Mouse (Mus musculus) midbrain, embryonic 13.5 days (tissue): ENCODE measurements around the gene Cir1. TPM values are rescaled to one million over a fixed set of nuclear protein-coding genes. Genes with fewer than 3 reads are reported as not detected.

Experiments used
- ATAC-seq: fragments of 200-750 bp; cut with Nextera tagmentation; 2 replicates; pipeline ENCODE4 v1.8.0; 2017; ENCODE audit warnings: mild to moderate bottlenecking, moderate TSS enrichment, moderate library complexity
- H3K27ac ChIP-seq: fragments of 300-500 bp; sonication (generic); 2 replicates; pipeline ENCODE4 v1.5.1; 2015; ENCODE audit warnings: inconsistent platforms, mild to moderate bottlenecking, moderate library complexity
- H3K27me3 ChIP-seq: fragments of 300-500 bp; sonication (generic); 2 replicates; pipeline ENCODE4 v1.6.1; 2015; ENCODE audit warnings: mild to moderate bottlenecking, inconsistent platforms
- H3K36me3 ChIP-seq: fragments of 300-500 bp; sonication (generic); 2 replicates; pipeline ENCODE4 v1.6.1; 2015; ENCODE audit warnings: mild to moderate bottlenecking, inconsistent platforms
- H3K4me1 ChIP-seq: fragments of 300-500 bp; sonication (generic); replicated peaks from 2 replicates; pipeline ENCODE4 v1.6.1; 2015; ENCODE audit warnings: inconsistent platforms
- H3K4me2 ChIP-seq: fragments of 300-500 bp; sonication (generic); replicated peaks from 2 replicates; pipeline ENCODE4 v1.6.1; 2015; ENCODE audit warnings: moderate library complexity, mild to moderate bottlenecking, inconsistent platforms
- H3K4me3 ChIP-seq: fragments of 300-500 bp; sonication (generic); replicated peaks from 2 replicates; pipeline ENCODE4 v1.5.1; 2015; ENCODE audit warnings: mild to moderate bottlenecking, inconsistent platforms
- H3K9ac ChIP-seq: fragments of 300-500 bp; sonication (generic); replicated peaks from 2 replicates; pipeline ENCODE4 v1.6.1; 2015; ENCODE audit warnings: mild to moderate bottlenecking, inconsistent platforms
- H3K9me3 ChIP-seq: fragments of 300-500 bp; sonication (generic); 2 replicates; pipeline ENCODE4 v1.6.1; 2016; ENCODE audit warnings: mild to moderate bottlenecking, inconsistent platforms
- WGBS: fragments of 180-500 bp; shearing (Covaris S2); methylation state at CpG from one replicate; pipeline ENCODE4 v1.1.7; 2015; 5-methylcytosine and 5-hydroxymethylcytosine counted together
- polyA plus RNA-seq: library from polyadenylated mRNA; unstranded; fragments of >200 nt; fragmentation: Nextera tagmentation; extraction: Ambion mirVana; gene quantifications from 2 replicates; pipeline ENCODE4 v1.2.1, GENCODE M21; 2015

Cir1 gene
- 34.0 and 34.8 TPM in 2 replicates for polyA plus RNA-seq

GRCm38 (mm10) chr2:73312152-73313116, at the start of gene Cir1, which contains the start of gene Scrn3:
Gene Cir1 (minus strand): TSS chr2:73312701.
Gene Scrn3 (plus strand): TSS chr2:73312601.
- H3K9ac ChIP-seq = peak within 1 kb of the TSS; percentile 75
- H3K27me3 ChIP-seq = no peaks in the 10 kb centered on the region
- peaks cover 16% of the 10 kb centered on the region for H3K4me1 ChIP-seq
- H3K9me3 ChIP-seq = no peaks in the 10 kb centered on the region
- peak; percentile 98 for ATAC-seq
- peak within 1 kb of the TSS; percentile 96 for H3K4me2 ChIP-seq
- peak within 1 kb of the TSS; percentile 51 for H3K27ac ChIP-seq
- peak within 1 kb of the TSS; percentile 73 for H3K4me3 ChIP-seq
- H3K36me3 ChIP-seq = peaks cover 21% of the 10 kb centered on the region
- WGBS = under 1% methylated on average over 64 of the region's 64 CpGs

DNA sequence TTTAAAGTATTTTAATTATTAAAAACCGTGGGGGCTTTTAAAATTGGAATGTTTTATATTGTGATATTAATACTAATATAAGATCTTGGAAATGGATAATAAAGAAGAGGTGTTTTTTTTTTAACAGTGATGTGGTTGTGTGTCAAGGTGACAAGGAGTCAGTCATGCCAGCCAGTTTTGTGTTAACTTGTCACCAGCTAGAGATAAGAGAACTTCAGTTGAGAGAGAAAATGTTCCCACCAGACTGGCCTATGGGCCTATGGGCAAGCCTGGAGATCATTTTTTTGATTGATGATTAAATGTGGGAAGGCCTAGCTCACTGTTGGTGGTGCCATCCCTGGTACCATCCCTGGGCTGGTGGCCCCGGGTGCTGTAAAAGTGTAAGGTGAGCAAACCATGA, 48.0 kb upstream of the Cir1 start:
- H3K27me3 ChIP-seq = no peaks in the 10 kb centered on the region
- no peaks in the 10 kb centered on the region for H3K4me1 ChIP-seq
- no peak overlapping the region for H3K27ac ChIP-seq
- no peak overlapping the region for H3K4me3 ChIP-seq
- H3K9me3 ChIP-seq = no peaks in the 10 kb centered on the region
- no peak overlapping the region for H3K4me2 ChIP-seq
- H3K9ac ChIP-seq = no peak overlapping the region
- no peak for ATAC-seq
- H3K36me3 ChIP-seq = peaks cover 22% of the 10 kb centered on the region
- WGBS = 87% methylated on average over 2 of the region's 2 CpGs

GRCm38 (mm10) chr2:73359941-73360340, 47.4 kb upstream of the Cir1 start:
- H3K27me3 ChIP-seq = no peaks in the 10 kb centered on the region
- no peak overlapping the region for H3K4me3 ChIP-seq
- H3K9ac ChIP-seq = no peak overlapping the region
- H3K27ac ChIP-seq = no peak overlapping the region
- peaks cover 22% of the 10 kb centered on the region for H3K36me3 ChIP-seq
- no peaks in the 10 kb centered on the region for H3K9me3 ChIP-seq
- ATAC-seq = no peak
- H3K4me2 ChIP-seq = no peak overlapping the region
- 94% methylated on average over 5 of the region's 5 CpGs for WGBS
- no peaks in the 10 kb centered on the region for H3K4me1 ChIP-seq

DNA sequence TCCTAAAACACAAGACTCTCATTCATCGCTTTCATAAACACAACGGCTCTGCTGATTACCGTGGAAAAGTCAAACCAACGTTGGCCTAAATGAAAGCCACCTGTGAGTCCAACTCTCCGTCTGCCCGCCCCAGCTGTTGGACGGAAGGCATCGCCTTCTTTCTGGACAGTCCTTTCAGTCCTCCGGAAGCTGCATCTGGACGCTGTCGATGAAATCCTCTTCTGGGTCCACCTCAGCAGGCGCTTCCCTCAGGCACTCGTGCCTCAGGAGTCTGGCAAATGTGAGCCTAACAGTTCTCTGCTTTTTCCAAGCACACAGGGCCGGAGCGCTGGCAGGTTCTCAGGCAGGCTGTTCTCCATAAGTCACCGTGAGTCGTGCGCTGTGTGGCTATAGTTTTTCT, 44.5 kb upstream of the Cir1 start:
- H3K9me3 ChIP-seq = no peaks in the 10 kb centered on the region
- no peak overlapping the region for H3K9ac ChIP-seq
- ATAC-seq = no peak
- WGBS = 86% methylated on average over 18 of the region's 18 CpGs
- no peak overlapping the region for H3K4me2 ChIP-seq
- H3K4me1 ChIP-seq = peaks cover 3% of the 10 kb centered on the region; the same call in 1 of the 2 replicates
- no peaks in the 10 kb centered on the region for H3K27me3 ChIP-seq
- no peak overlapping the region for H3K4me3 ChIP-seq
- peaks cover 13% of the 10 kb centered on the region; the same call in 1 of the 2 replicates for H3K36me3 ChIP-seq
- H3K27ac ChIP-seq = no peak overlapping the region

GRCm38 (mm10) chr2:73351927-73352374, 39.5 kb upstream of the Cir1 start:
- Histone ChIP-seq H3K9ac (peak overlapping the region; percentile 28; the same call in 1 of the 2 replicates), H3K27ac (no peak overlapping the region), H3K4me3 (no peak overlapping the region), H3K4me2 (no peak overlapping the region), H3K36me3 (peaks cover 7% of the 10 kb centered on the region; the same call in 1 of the 2 replicates), H3K9me3 (no peaks in the 10 kb centered on the region), H3K4me1 (peaks cover 11% of the 10 kb centered on the region), H3K27me3 (no peaks in the 10 kb centered on the region)
- WGBS = 35% methylated on average over 7 of the region's 7 CpGs
- ATAC-seq = no peak

- H3K4me2 ChIP-seq = no peak overlapping the region
- no peaks in the 10 kb centered on the region for H3K27me3 ChIP-seq
- H3K4me3 ChIP-seq = no peak overlapping the region
- H3K36me3 ChIP-seq = peaks cover 2% of the 10 kb centered on the region; the same call in 1 of the 2 replicates
- H3K27ac ChIP-seq = no peak overlapping the region
- WGBS = 50% methylated on average over 5 of the region's 5 CpGs
- H3K9ac ChIP-seq = no peak overlapping the region
- H3K9me3 ChIP-seq = no peaks in the 10 kb centered on the region
- peaks cover 15% of the 10 kb centered on the region for H3K4me1 ChIP-seq
- ATAC-seq = no peak
Measured at GRCm38 (mm10) chr2:73351496-73351895, 39.0 kb upstream of the Cir1 start.

DNA sequence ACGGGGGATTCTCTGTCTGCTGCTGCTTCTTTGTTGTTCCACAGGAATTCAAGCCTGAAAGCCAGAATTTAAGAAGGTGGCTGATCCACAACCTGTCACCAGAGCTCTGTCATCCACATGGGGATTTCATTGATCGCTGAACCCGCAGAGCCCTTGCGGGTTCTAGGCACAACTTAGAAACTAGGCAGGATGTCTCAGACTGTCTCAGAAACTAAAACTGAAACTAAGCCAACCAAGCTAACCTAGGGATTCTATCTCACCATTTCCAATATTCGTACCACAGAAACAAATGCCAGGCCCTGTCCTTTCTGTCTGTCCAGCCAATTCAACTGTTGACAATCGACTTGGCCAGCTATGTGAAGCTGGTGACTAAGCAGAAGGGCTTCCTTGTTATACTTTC, 35.7 kb upstream of the Cir1 start:
- peaks cover 15% of the 10 kb centered on the region for H3K4me1 ChIP-seq
- no peak for ATAC-seq
- WGBS = 85% methylated on average over 6 of the region's 6 CpGs
- no peaks in the 10 kb centered on the region for H3K9me3 ChIP-seq
- no peak overlapping the region for H3K9ac ChIP-seq
- H3K36me3 ChIP-seq = no peaks in the 10 kb centered on the region
- no peaks in the 10 kb centered on the region for H3K27me3 ChIP-seq
- no peak overlapping the region for H3K4me2 ChIP-seq
- H3K4me3 ChIP-seq = no peak overlapping the region
- 0 out of 2 replicates have a peak overlapping the region, but pooled peaks have one; percentile 51 for H3K27ac ChIP-seq

DNA sequence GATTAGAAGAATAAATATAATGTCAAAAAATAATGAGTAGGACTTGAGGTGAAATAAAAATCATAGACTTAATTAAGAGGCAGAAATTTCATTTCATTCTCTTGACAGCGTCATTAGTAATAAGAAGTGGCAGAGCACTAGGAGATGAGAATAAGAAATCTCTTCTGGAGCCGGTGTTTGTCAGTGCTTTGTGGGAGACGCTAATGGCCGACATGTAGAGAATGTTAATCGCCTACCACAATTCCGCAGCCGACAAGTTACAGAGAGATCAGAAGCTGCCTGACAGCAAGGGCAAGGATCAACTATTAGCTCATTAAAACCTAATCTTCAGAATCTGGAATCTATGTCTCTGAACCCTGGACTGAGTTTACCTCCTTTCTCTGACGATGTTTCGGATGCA, 35.3 kb upstream of the Cir1 start:
- 53% methylated on average over 9 of the region's 9 CpGs for WGBS
- H3K27ac ChIP-seq = peak overlapping the region; percentile 51; the same call in 1 of the 2 replicates
- H3K4me2 ChIP-seq = no peak overlapping the region
- H3K27me3 ChIP-seq = no peaks in the 10 kb centered on the region
- no peaks in the 10 kb centered on the region for H3K36me3 ChIP-seq
- no peak overlapping the region for H3K4me3 ChIP-seq
- H3K9me3 ChIP-seq = no peaks in the 10 kb centered on the region
- H3K9ac ChIP-seq = no peak overlapping the region
- H3K4me1 ChIP-seq = peaks cover 15% of the 10 kb centered on the region
- no peak for ATAC-seq

DNA sequence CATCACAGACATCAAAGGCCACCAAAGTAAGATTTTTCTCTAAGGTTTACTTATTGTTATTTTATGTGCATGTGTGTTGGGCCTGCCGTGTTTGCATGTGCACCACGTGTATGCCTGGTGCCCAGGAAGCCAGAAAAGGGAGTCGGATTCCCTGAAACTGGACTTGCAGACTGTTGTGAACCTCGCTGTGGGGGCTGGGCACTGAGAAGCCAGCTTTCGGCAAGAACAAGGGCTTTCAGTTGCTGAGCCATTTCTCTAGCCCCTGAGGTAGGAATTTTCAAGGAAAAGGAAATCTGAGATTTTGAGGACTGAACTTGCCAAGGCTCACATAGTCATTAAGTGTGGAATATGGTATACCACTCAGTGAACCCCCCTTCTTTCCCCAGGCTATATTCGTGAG, 34.6 kb upstream of the Cir1 start:
- WGBS = 72% methylated on average over 6 of the region's 6 CpGs
- Histone ChIP-seq H3K9ac (no peak overlapping the region), H3K4me2 (no peak overlapping the region), H3K27ac (peak overlapping the region; percentile 58), H3K9me3 (no peaks in the 10 kb centered on the region), H3K4me3 (no peak overlapping the region), H3K4me1 (peaks cover 14% of the 10 kb centered on the region), H3K27me3 (no peaks in the 10 kb centered on the region), H3K36me3 (no peaks in the 10 kb centered on the region)
- ATAC-seq = no peak

GRCm38 (mm10) chr2:73346345-73347086, 34.0 kb upstream of the Cir1 start:
- H3K4me2 ChIP-seq = no peak overlapping the region
- H3K9me3 ChIP-seq = no peaks in the 10 kb centered on the region
- no peaks in the 10 kb centered on the region for H3K27me3 ChIP-seq
- no peak overlapping the region for H3K4me3 ChIP-seq
- peak; percentile 60; the same call in 1 of the 2 replicates for ATAC-seq
- no peaks in the 10 kb centered on the region for H3K36me3 ChIP-seq
- 62% methylated on average over 13 of the region's 13 CpGs for WGBS
- H3K4me1 ChIP-seq = peaks cover 9% of the 10 kb centered on the region
- peak overlapping the region; percentile 58 for H3K27ac ChIP-seq
- no peak overlapping the region for H3K9ac ChIP-seq

DNA sequence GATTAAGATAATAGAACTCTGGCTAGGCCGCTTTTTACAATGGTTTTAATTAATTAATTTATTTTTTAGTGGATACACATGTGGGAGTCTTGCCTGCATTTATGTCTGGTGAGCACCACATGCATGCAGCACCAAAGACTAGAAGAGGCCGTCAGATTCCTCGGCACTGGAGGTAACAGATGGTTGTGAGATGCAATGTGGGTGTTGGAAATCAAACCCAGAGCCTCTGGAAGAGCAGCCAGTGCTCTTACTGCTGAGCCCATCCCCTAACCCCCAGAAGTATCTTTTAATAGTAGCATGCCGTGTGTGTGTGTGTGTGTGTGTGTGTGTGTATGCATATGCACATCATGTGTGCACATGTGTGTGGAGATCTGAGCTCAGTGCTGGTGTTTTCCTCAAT, 32.7 kb upstream of the Cir1 start:
- Histone ChIP-seq H3K27me3 (no peaks in the 10 kb centered on the region), H3K4me2 (no peak overlapping the region), H3K4me3 (no peak overlapping the region), H3K27ac (no peak overlapping the region), H3K36me3 (no peaks in the 10 kb centered on the region), H3K9ac (no peak overlapping the region), H3K4me1 (peaks cover 8% of the 10 kb centered on the region), H3K9me3 (no peaks in the 10 kb centered on the region)
- ATAC-seq = no peak
- 90% methylated on average over 4 of the region's 4 CpGs for WGBS

DNA sequence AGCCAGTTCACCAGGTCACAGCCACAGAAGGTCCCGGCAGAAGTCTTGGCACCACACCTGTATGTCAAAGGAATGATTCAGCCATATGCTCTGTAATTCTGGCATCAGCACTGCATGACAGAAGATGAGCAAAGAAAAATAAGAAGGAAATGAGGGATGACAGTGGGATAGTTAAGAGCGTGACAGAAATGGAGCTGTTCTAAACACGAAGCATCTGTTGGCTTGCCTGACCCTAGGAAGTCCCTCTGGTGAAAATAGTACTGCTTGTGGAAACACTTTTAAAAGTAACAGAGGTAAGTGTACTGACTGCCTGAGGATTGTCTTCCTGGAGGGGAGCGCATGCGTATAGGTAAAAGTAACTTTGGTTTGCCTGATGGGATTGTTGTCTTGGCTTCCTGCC, 31.2 kb upstream of the Cir1 start:
- no peak overlapping the region for H3K27ac ChIP-seq
- H3K27me3 ChIP-seq = no peaks in the 10 kb centered on the region
- H3K4me3 ChIP-seq = no peak overlapping the region
- ATAC-seq = no peak
- 96% methylated on average over 5 of the region's 5 CpGs for WGBS
- H3K4me1 ChIP-seq = peaks cover 8% of the 10 kb centered on the region
- no peaks in the 10 kb centered on the region for H3K9me3 ChIP-seq
- no peak overlapping the region for H3K9ac ChIP-seq
- no peak overlapping the region for H3K4me2 ChIP-seq
- no peaks in the 10 kb centered on the region for H3K36me3 ChIP-seq
